Mouse (Mus musculus): ENCODE results near the gene Gpr33. TPM values are rescaled to one million over a fixed set of nuclear protein-coding genes. Genes with fewer than 3 reads are reported as not detected.

Gene Gpr33
- total RNA-seq (2021), result not detected
- long read RNA-seq, result 0 reads

DNA sequence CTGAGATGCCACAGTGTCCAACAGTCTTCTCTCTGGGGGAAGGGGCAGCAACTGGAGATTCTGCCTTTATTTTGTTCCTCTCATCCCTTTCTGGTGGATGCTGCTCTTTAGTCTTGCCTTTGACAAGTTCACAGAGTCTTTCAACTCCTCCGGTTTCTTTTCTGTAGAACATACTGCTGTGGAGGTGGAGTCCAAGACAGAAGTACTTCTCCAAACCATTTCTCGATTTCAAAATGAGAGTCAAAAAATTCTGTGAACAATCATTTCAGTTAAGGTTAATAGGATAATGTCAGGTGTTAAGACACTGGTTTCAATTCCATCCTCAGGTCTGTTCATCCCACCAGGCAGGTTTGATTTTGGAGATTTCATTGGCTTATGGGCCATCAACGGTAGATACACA lies at the start of gene Gpr33:
Gene Gpr33 (minus strand): TSS at position 101 of the 400 bp plus-strand sequence.
- no peak for DNase-seq (ENCODE audit: low spot score in 2 of 2)

DNA sequence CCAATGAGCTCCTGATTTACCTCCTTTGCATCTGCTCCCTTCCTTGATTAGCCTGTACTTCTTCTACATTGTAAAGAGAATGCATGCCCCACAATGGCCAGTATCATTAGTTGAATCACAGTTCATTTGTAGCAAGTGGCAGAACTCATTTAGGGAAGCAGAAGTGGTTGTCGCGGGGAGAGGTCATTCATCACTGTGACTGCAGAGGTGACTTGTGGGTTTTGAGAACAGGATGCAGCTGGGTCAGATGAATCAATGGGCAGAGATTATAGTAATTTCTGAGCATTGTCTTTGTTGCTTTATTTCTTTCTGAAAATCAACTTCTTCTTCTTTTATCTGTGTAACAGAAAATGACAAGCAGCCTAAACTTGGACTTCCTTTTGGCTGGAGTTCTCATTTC lies 21.5 kb upstream of the Gpr33 start:
- DNase-seq (ENCODE audit: low spot score in 2 of 2), result no peak

DNA sequence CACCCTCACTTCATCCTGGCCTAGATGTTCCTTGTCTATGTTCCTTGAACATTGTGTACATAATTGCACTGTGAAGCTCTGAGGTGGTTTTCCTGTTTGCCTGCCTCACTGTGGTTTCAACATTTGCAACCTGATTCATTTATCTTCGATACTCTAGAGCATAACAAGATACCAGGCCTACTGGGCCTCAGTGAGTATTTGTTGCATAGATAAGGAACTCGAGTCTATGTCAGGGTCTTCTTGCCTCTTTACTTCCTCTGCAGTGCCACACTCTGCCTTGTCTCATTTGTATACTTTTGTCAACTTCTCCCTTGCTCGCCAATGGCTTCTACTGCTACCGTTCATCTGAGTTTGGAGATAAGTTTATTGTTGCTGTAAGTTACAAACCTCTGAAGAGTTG lies 18.5 kb upstream of the Gpr33 start:
- no peak for DNase-seq (ENCODE audit: low spot score in 2 of 2)

DNA sequence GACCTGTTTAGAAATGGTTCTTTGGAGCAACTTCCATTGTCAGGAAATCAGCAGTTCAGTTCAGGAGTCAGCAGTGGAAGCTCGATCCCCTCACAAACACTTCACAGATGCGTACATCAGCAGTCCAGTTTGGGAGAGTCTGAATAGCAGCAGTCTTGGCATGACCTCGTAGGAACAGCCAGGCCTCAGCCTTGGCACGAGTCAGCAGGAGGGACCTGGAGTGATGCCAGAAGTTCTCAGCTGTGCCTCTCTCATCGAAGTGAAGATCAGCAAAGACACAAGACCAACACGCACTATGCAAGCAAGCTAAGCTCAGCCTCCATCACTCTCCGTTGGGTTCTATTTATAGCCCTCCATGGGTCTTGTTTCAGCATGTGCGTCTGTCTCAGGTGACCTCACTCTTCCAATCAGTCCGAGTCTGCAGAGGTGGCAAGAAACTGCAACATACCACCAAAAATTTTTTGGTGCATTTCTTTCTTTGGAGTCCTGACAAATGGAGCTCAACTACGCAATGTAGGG lies 15.0 kb upstream of the Gpr33 start:
- peak in 1 of 2 experiments; percentile 4 for DNase-seq (ENCODE audit: low spot score in 2 of 2)

DNA sequence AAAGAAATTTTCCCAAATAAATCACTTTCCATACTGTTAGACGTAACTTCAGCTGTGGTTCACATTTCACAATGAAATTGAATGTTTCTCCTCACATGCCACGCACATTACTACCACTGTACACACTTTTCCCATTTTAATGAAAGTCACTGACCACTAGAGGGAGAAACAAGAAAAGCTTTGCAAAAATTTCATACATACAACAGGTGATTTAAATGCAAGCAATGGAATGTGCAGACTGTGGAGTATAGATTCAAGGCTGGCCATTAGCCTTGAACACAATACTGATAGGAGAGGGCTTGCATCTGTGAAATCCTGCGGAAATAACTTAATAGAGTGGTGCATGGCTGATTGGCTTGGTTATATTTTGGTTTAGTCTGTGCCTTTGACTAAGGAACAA lies 10.5 kb upstream of the Gpr33 start:
- peak in 1 of 2 experiments; percentile 37 for DNase-seq (ENCODE audit: low spot score in 2 of 2)

DNA sequence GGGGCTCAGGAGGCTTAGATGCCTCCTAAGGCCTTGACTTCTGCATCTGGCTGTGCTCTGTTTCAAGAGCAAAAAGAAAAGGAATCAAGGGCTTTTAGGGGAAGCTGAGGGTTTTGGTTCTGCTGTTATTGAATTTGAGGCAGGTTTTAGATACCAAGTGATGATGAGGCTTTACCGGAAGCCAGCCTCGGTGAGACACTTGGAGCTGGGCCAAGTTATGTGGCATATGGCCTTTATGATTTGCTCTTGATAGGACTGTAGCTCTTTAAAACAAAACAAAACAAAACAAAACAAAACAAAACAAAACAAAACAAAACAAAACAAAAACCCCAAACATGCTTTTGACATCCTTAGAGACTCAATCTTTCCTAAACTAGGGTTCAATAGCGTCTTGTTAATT lies 7.1 kb upstream of the Gpr33 start:
- no peak for DNase-seq (ENCODE audit: low spot score in 2 of 2)

DNA sequence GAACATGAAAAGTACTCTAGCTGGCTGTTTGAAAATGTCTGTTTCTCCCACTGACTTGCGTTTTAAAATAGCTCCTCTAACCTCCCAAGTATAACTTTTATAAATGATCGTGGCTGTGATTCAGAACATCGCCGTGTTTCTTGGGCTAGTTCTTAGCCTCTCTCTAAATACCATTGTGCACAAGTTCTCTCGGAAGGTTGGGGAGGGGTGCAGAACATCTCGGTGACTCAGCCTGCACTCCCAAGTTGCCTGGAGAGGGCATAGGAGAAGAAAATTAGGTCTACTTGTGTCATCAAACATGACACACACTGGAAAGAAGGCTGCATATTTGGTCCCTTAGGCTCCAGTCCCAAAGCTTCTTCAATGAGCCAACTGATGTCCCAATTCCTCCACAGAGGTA lies 4.4 kb upstream of the Gpr33 start:
- DNase-seq (ENCODE audit: low spot score in 2 of 2), result no peak

DNA sequence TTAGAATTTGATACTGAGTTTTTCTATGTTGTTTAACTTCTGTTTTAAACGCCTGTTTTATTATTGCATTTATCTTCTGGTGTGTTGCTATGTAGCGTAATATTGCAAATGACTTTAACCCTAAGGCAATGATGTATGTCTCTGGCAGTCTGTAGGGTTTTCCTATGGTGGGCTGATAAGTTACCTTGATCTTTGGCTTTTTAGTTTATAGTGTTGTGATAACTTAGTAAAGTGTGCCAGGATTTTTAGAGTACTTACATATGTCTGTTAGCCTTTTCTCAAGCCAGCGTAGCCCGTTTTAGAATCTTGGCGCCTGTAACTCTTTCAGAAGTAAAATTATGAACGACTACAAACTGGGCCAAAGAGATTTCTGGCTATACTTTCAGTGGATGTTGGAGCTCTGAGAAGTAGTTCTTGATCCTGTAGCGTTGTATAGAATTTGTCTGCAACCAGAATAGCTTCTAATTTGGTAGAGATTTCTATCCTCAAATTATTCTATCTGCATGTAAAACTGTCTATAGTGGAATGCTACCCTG lies 13.3 kb downstream of the Gpr33 start:
- no peak for DNase-seq (ENCODE audit: low spot score in 2 of 2)

DNA sequence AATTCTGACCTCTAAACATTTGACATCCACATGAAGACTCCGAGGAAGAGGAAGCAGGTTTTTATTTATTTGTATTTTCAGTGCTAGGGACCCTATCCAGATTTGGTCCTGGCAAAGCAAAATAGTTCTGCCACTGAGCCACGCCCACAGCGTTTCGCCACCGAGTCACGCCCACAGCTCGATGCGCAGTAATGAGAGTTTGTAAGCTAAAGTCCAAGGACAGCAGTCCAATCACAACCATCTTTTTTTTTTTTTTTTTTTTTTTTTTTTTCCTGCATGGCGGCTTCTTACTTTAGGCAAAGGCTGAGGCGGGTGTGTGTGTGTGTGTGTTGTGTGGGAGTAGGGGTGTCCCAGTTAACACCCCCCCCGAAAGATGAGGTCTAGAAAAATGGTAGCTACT lies 13.8 kb downstream of the Gpr33 start:
- DNase-seq (ENCODE audit: low spot score in 2 of 2), result no peak

DNA sequence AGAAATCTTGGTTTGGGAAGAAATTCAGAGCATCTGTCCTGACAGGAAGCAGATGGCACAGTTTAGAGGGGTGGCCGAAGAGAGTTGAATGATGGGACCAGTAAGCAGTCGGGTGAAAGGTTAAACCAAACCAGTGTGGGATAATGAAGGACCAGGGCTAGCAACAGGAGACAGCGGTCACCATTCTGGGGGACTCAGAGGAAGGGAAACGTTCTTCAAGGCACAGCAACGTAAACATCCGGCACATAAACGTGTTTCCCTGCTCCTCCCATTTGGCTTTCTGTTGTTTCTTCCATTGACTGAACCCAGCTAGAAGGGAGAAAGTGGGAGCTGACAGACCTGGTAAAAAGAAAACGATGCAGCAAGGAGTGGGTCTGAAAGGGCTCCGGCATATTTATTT lies 14.6 kb downstream of the Gpr33 start:
- DNase-seq (ENCODE audit: low spot score in 2 of 2), result no peak

DNA sequence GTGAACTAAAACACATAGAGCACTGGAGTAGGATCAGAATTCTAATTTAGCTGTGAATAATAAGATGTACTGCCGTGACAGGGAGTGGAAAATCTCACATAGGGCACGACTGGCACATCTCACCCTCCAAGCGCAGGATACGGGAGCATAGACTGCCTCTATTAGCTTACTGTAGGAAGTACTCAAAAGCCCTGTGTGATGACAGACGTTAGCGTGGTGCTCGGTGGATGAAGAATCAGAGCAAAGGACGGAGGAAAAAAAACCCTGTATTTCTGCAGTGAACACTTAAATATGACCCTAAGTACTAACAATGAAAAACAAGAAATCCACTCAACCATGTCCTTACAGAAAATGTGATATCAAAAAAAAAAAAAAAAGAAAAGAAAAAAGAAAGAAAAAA lies 15.7 kb downstream of the Gpr33 start:
- DNase-seq (ENCODE audit: low spot score in 2 of 2), result no peak

DNA sequence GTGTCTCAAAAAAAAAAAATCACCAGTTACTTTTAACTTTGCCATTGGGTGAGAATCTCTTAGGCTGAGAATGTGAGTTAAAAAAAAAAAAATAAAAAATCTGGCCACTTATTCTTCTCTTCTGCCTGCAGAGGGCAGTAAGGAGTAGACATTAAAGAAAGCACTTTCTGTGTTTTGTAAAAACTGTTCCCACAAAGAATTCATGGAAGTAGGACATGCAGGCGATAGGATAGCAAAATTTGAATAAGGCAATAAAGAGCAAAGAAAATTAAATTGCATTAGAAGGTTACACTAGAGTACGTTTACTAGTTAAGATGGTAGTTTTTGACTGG lies 17.3 kb downstream of the Gpr33 start:
- peak in 1 of 2 experiments; percentile 42 for DNase-seq (ENCODE audit: low spot score in 2 of 2)

DNA sequence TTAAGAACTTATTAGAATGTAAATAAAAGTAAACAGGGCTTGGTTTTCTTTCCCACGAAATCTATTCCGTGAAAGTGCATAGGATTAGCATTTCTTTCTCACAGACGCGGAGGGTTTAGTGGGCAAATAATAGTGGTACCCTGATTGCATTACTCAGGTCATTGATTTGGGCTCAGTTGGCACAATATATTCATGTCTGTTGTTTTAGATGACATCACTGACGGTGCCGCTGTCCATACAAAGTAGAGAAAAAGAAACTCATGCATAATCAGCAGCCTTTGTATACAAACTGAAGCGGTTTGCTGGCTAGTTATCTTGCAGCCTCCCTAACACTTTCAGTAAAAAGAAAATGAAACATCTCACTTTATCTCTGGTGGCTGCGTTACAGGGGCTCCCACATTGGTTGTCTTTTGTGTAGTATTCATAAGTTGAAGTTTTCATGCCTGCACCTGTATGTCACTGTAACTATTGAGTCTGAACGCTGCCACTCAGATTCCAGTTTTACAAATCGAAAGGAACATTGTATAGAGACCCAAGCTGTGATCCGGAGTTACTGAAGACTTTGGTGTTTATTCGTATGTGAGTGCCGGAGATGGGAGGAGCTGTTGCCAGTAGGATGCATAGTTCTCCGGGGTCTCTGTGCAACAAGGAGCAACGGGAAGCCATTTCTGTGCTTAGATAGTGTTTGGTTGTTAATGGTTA lies 17.8 kb downstream of the Gpr33 start:
- peak in 1 of 2 experiments; percentile 6 for DNase-seq (ENCODE audit: low spot score in 2 of 2)

DNA sequence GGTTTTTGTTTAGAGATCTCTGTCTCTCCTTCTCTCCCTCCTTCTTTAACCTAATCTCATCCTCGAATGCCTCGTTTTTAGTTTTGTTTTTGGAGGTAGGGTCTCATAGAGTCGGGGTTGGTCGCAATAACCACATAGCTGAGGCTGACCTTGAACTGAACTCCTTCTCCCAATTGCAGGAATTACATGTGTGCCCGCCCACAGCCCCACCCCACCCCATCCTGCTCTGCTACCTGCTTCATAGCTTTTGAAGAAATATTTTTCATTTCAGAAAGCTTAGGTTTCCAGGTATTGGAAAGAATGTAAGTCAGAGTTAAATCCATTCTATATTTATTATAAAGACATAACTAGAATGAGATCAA lies 21.2 kb downstream of the Gpr33 start:
- no peak for DNase-seq (ENCODE audit: low spot score in 2 of 2)

DNA sequence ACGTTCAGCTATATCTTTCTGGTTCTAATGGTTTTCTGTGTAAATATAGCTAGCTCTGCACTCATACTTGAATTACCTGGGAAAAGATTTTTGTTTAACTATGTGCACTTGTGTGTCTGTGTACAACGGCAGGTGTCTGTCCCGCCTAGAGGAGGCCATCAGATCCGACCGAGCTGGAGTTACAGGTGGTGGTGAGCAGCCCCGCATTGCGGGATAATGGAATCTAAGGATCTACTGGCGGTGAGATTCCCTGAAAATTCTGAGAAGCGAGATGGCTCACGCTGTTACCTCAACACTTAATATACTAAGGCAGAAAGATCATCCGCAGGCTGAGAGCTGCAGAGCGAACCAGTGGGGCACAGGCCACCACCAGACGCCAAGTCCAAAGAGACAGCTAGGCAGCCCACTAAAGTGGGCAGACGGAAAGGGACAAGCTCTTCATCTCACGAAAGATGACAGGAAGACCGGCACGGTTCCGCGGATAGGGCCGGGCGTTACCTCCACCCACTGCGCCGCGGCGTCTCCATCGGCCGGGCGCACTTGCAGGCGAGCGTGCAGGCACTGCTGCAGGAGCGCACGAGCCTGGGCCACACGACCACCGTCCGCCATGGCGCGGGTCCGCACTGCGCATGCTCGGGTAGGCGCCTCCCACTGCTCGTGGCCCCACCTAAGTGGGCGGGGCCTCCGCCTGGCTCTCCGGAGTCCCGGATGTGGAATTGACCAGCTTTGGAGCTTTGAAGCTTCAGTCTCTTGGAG lies 21.8 kb downstream of the Gpr33 start, which contains the start of gene Dtd2:
Gene Dtd2 (minus strand): TSS at position 625 of the 756 bp plus-strand sequence.
- peak; percentile 90 to 91 for DNase-seq (ENCODE audit: low spot score in 2 of 2)

DNA sequence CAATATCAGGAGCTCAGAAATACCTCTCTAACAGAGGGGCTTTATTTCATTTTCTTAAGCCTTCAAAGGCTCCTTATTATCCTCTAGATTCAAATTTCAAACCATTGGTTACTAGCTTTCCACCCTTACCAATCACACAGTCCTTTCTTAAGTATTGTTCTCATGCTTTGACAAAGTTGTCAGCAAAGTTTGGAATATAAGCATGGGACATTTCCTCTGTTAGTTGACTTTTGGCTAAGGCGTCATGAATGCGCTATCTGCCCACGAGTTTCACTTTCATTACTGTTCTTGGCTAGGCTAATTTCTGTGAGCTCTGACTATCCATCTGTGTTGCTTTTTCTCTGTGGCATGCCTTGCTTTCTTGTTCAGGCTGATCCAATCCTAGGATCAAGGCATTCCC lies 25.1 kb downstream of the Gpr33 start:
- no peak for DNase-seq (ENCODE audit: low spot score in 2 of 2)

DNA sequence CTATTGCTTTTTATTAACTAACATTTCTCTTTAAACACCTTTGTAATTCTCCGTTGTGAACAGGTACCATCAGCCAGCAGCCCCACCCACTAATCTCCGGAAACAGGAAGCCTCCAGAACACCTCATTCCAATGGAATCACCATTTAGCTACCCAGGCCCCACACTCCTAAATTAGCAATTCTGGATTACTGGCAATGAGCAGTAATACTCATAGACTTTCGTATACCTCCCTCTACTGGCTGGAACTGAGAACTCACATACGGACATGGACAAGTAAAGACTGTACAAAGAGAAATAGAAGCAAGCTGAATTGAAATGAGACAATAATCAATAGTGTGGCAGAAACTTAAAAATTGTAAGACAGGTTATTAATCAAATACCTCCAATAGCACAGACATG lies 26.3 kb downstream of the Gpr33 start:
- DNase-seq (ENCODE audit: low spot score in 2 of 2), result peak; percentile 56 to 91

DNA sequence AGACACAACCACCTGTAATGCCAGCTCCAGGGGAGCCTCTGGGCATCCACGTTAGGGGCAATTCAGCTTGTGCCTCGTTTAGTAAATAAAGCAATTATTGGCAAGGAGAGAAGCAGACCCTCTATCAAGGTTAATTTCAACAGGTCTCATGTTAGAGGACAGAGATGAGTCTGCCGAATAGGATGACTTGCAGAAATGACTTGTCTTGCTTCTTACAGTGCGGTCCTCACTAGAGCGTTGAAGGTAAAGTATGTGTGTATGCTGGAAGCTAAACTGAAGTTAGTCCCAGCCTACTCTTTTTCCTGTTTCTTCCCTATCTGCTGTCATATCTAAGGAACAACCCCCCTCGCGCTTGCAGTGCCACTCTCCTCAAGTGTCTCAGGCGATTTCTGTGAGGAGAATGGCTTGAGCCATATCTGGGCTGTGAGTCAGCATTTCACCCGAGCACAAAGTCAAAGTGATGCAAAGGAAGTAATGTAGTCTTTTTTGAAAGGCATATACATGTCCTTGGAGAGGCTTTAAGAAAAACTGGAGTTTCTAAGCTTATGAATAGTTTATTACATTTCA lies 29.4 kb downstream of the Gpr33 start:
- DNase-seq (ENCODE audit: low spot score in 2 of 2), result no peak

DNA sequence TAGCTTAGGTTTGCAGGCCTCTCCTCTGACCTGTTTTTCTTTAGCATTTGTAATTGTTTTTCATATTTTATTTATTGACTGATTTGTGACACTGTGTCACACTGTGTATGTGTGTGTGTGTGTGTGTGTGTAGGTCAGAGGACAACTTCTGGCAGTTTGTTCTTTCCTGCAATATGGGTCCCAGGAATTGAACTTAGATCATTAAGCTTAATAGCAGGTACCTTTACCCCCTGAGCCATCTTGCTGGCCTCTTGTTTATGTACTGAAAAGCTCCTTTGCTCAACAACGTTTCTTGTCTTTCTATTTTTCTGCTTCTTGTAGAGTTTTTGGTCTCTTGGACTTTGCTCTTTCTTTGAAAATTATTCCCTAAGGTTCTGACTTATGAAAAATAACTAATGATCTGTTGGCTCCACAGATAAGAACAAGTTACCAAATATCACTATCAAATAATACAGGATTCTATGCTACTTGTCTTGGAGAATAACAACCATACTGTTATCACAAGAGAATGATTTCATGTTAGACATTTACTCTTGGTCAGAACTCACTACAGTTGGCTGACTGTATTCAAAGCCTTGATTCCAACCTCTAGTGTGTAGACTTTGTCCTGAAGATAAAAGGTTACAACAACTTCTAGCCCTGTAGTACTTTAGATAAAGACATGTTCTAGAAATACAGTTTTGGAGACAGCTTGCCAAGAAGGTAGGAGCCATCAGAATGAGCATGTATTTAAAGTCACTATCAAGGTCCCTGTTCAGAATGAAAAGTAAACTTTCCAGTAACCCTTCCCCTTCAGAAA lies 31.9 kb downstream of the Gpr33 start:
- no peak for DNase-seq (ENCODE audit: low spot score in 2 of 2)

DNA sequence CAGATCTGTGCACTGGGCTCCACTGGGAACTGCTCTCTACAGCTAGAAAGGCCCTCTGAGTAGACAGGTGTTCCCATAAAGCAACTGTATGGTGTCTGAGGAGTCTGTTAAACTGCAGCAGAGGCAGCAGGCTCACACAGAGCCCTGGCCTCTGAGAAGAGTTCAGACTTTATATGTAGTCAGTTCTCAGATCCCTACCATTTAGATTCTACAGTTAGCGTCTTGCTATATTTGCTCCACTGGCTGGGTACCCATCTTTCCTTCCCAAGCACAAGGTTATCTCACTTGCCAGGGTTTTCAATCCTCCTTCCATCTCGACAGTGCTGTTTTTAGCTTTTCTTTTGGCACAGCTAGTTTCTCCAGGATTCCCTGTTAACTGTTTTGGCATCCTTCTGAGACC lies 37.2 kb downstream of the Gpr33 start:
- DNase-seq (ENCODE audit: low spot score in 2 of 2), result no peak

DNA sequence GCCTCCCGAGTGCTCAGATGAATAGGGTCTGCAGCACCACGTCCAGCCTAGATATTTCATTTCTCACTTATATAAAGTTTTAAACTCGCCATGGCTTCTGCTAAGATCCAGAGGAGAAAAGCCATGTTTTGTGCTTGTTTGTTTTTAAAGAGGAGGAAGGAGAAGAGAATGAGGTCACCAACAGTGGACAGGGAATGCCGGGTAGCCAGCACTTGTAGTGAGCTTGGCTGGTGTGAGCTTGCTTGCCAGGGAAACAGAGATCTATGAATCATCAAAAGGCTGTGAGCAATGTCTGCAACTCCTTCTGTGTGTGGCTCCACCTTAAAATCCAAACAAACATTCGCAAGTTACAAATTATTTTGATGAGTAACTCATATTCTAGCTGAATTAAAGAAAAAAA lies 39.3 kb downstream of the Gpr33 start:
- no peak for DNase-seq (ENCODE audit: low spot score in 2 of 2)
